Mouse (Mus musculus) central nervous system, embryonic 11.5 days (tissue): ENCODE results near the gene Mfap1b. TPM values are rescaled to one million over a fixed set of nuclear protein-coding genes. Genes with fewer than 3 reads are reported as not detected.

Experiments used
- polyA plus RNA-seq: library from polyadenylated mRNA; depleted of rRNA; stranded (reverse); fragments of >200 nt; gene quantifications from 2 replicates; pipeline ENCODE4 v1.2.3, GENCODE M21; 2012; rRNA removed

Gene Mfap1b
- 28.9 and 58.7 TPM in 2 replicates for polyA plus RNA-seq

GRCm38 (mm10) chr2:121473301-121474179 is at the start of gene Mfap1b:
TSS of gene Mfap1b (minus strand) at chr2:121474067.

GRCm38 (mm10) chr2:121505942-121506882 is 32.3 kb upstream of the Mfap1b start, which contains the start of the genes Mfap1a and Wdr76:
TSS of gene Mfap1a (minus strand) at chr2:121506665.
TSS of gene Wdr76 (plus strand) at chr2:121506723.

GRCm38 (mm10) chr2:121456692-121457642 is 16.9 kb downstream of the Mfap1b start, which contains the start of gene Serinc4:
TSS of gene Serinc4 (minus strand) at chr2:121456781.

GRCm38 (mm10) chr2:121452990-121453389 is 20.9 kb downstream of the Mfap1b start, which contains the start of gene Hypk:
TSS of gene Hypk (plus strand) at chr2:121453290.

GRCm38 (mm10) chr2:121448739-121449535 is 24.9 kb downstream of the Mfap1b start, which contains the start of gene Serf2:
TSS of gene Serf2 (plus strand) at chr2:121449195.

GRCm38 (mm10) chr2:121444178-121444577 is 29.7 kb downstream of the Mfap1b start, which contains the start of gene Ell3:
TSS of gene Ell3 (minus strand) at chr2:121444278.

GRCm38 (mm10) chr2:121413387-121414042 is 60.4 kb downstream of the Mfap1b start, which contains the start of the genes Pdia3 and Catsper2:
TSS of gene Pdia3 (plus strand) at chr2:121413775.
TSS of gene Catsper2 (minus strand) at chr2:121413792.

Other genes starting within 250 kb of the Mfap1b start
- 129 and 166 TPM in 2 replicates for gene Trp53bp1, start 202.7 kb downstream of the Mfap1b start, polyA plus RNA-seq
- 8.4 and 8.7 TPM in 2 replicates for gene Map1a, start 184.5 kb downstream of the Mfap1b start, polyA plus RNA-seq
- 15.0 and 18.7 TPM in 2 replicates for gene Ppip5k1, start 118.7 kb downstream of the Mfap1b start, polyA plus RNA-seq
- 5.8 and 6.1 TPM in 2 replicates for gene Ckmt1, start 116.4 kb downstream of the Mfap1b start, polyA plus RNA-seq
- gene Strc, start 86.9 kb downstream of the Mfap1b start, polyA plus RNA-seq = 0.01 and 0.02 TPM in 2 replicates
- gene Pdia3, start 60.3 kb downstream of the Mfap1b start, polyA plus RNA-seq = 229 and 230 TPM in 2 replicates
- gene Catsper2, start 60.3 kb downstream of the Mfap1b start, polyA plus RNA-seq = 3.7 and 6.3 TPM in 2 replicates
- 1.5 and 2.2 TPM in 2 replicates for gene Ell3, start 29.8 kb downstream of the Mfap1b start, polyA plus RNA-seq
- 398 and 607 TPM in 2 replicates for gene Serf2, start 24.9 kb downstream of the Mfap1b start, polyA plus RNA-seq
- gene Hypk, start 20.8 kb downstream of the Mfap1b start, polyA plus RNA-seq = 29.2 and 45.9 TPM in 2 replicates
- 1.4 and 2.4 TPM in 2 replicates for gene Serinc4, start 17.3 kb downstream of the Mfap1b start, polyA plus RNA-seq
- 18.5 and 21.4 TPM in 2 replicates for gene Mfap1a, start 32.6 kb upstream of the Mfap1b start, polyA plus RNA-seq
- 22.7 and 23.4 TPM in 2 replicates for gene Wdr76, start 32.7 kb upstream of the Mfap1b start, polyA plus RNA-seq